Mouse (Mus musculus): ENCODE measurements at regions not wholly inside any gene's neighbourhood (a gene's known extent, or its start where the extent isn't known, plus 50 kb on each side); places are given as distances from the start of the nearest gene placed in this dataset.

GRCm38 (mm10) chr15:12066857-12067211 lies 50.8 kb upstream of the Zfr start:
- DNase-seq (ENCODE audit: low spot score in 2 of 2) = no peak

- peak in 1 of 2 experiments; percentile 47 for DNase-seq (ENCODE audit: low spot score in 2 of 2)
Measured at GRCm38 (mm10) chr15:12066176-12066856, 51.3 kb upstream of the Zfr start.

GRCm38 (mm10) chr15:12054870-12055269 lies 58.1 kb upstream of the Sub1 start:
- DNase-seq (ENCODE audit: low spot score in 2 of 2) = no peak

GRCm38 (mm10) chr15:12053610-12054009 lies 56.8 kb upstream of the Sub1 start:
- DNase-seq (ENCODE audit: low spot score in 2 of 2) = peak in 1 of 2 experiments; percentile 51

- no peak for DNase-seq (ENCODE audit: low spot score in 2 of 2)
Measured at GRCm38 (mm10) chr15:12048965-12049364, 52.2 kb upstream of the Sub1 start.

- DNase-seq (ENCODE audit: low spot score in 2 of 2) = no peak
Measured at GRCm38 (mm10) chr15:12048214-12048507, 51.4 kb upstream of the Sub1 start.

GRCm38 (mm10) chr15:12047349-12048213 lies 50.8 kb upstream of the Sub1 start:
- no peak for DNase-seq (ENCODE audit: low spot score in 2 of 2)
